Mouse (Mus musculus) hindbrain, embryonic 16.5 days (tissue): ENCODE measurements around the gene Kdm1a. TPM values are rescaled to one million over a fixed set of nuclear protein-coding genes. Genes with fewer than 3 reads are reported as not detected.

Experiments
- ATAC-seq: fragments of 200-750 bp; cut with Nextera tagmentation; 2 replicates; pipeline ENCODE4 v1.8.0; 2017; ENCODE audit warnings: moderate TSS enrichment, moderate library complexity
- H3K27ac ChIP-seq: fragments of 300-500 bp; sonication (generic); 2 replicates; pipeline ENCODE4 v1.5.1; 2014; ENCODE audit warnings: low read depth, mild to moderate bottlenecking, control low read depth, low read length, moderate library complexity
- H3K27me3 ChIP-seq: fragments of 300-500 bp; sonication (generic); replicated peaks from 2 replicates; pipeline ENCODE4 v1.6.1; 2014; ENCODE audit warnings: low read length; ENCODE audit not compliant: control insufficient read depth, insufficient read depth
- H3K36me3 ChIP-seq: fragments of 300-500 bp; sonication (generic); 2 replicates; pipeline ENCODE4 v1.6.1; 2014; ENCODE audit warnings: mild to moderate bottlenecking, low read length, moderate library complexity, mixed read lengths; ENCODE audit not compliant: control insufficient read depth, insufficient read depth
- H3K4me1 ChIP-seq: fragments of 300-500 bp; sonication (generic); 2 replicates; pipeline ENCODE4 v1.6.1; 2014; ENCODE audit warnings: low read depth, low read length; ENCODE audit not compliant: control insufficient read depth, insufficient read depth
- H3K4me2 ChIP-seq: fragments of 300-500 bp; sonication (generic); 2 replicates; pipeline ENCODE4 v1.6.1; 2014; ENCODE audit warnings: mild to moderate bottlenecking, low read length, control low read depth, moderate library complexity
- H3K4me3 ChIP-seq: fragments of 300-500 bp; sonication (generic); 2 replicates; pipeline ENCODE4 v1.5.1; 2014; ENCODE audit warnings: mild to moderate bottlenecking, low read length, control low read depth, moderate library complexity
- H3K9ac ChIP-seq: fragments of 300-500 bp; sonication (generic); 2 replicates; pipeline ENCODE4 v1.6.1; 2014; ENCODE audit warnings: low read depth, mild to moderate bottlenecking, control low read depth, low read length, moderate library complexity
- H3K9me3 ChIP-seq: fragments of 300-500 bp; sonication (generic); 2 replicates; pipeline ENCODE4 v1.6.1; 2014; ENCODE audit warnings: mild to moderate bottlenecking, low read length, moderate library complexity; ENCODE audit not compliant: control insufficient read depth
- WGBS: fragments of 180-500 bp; shearing (Covaris S2); extraction: QIAGEN DNeasy Blood & Tissue Kit; methylation state at CpG from one replicate; pipeline ENCODE4 v1.1.7; 2014; 5-methylcytosine and 5-hydroxymethylcytosine counted together
- polyA plus RNA-seq: library from polyadenylated mRNA; unstranded; fragments of >200 nt; fragmentation: Nextera tagmentation; extraction: Ambion mirVana; gene quantifications from 2 replicates; pipeline ENCODE4 v1.2.1, GENCODE M21; 2015

Kdm1a gene
- polyA plus RNA-seq, 1 experiment from 2014 or later: 31.6 TPM

GRCm38 (mm10) chr4:136521898-136522297 lies 80.6 kb downstream of the Kdm1a start:
- H3K36me3 ChIP-seq: no peaks in the 10 kb centered on the region
- H3K27ac ChIP-seq: no peak overlapping the region
- ATAC-seq: no peak
- no peak overlapping the region for H3K4me3 ChIP-seq
- no peaks in the 10 kb centered on the region for H3K27me3 ChIP-seq
- H3K9me3 ChIP-seq: no peaks in the 10 kb centered on the region
- 64% methylated on average over 5 of the region's 5 CpGs for WGBS
- H3K9ac ChIP-seq: no peak overlapping the region
- no peak overlapping the region for H3K4me2 ChIP-seq
- H3K4me1 ChIP-seq: no peaks in the 10 kb centered on the region

- Histone ChIP-seq H3K4me2 (no peak overlapping the region), H3K27ac (no peak overlapping the region), H3K9me3 (no peaks in the 10 kb centered on the region), H3K4me3 (no peak overlapping the region), H3K9ac (no peak overlapping the region), H3K27me3 (no peaks in the 10 kb centered on the region), H3K4me1 (no peaks in the 10 kb centered on the region), H3K36me3 (no peaks in the 10 kb centered on the region)
- ATAC-seq: no peak
Observed at GRCm38 (mm10) chr4:136519866-136520265, 82.7 kb downstream of the Kdm1a start.

GRCm38 (mm10) chr4:136518576-136518975 lies 83.9 kb downstream of the Kdm1a start:
- Histone ChIP-seq H3K27ac (no peak overlapping the region), H3K9me3 (no peaks in the 10 kb centered on the region), H3K4me3 (no peak overlapping the region), H3K4me2 (no peak overlapping the region), H3K36me3 (no peaks in the 10 kb centered on the region), H3K27me3 (no peaks in the 10 kb centered on the region), H3K9ac (no peak overlapping the region), H3K4me1 (no peaks in the 10 kb centered on the region)
- WGBS: 96% methylated on average over 2 of the region's 2 CpGs
- ATAC-seq: no peak

- Histone ChIP-seq H3K36me3 (no peaks in the 10 kb centered on the region), H3K9me3 (no peaks in the 10 kb centered on the region), H3K4me2 (no peak overlapping the region), H3K9ac (no peak overlapping the region), H3K27me3 (no peaks in the 10 kb centered on the region), H3K27ac (no peak overlapping the region), H3K4me3 (no peak overlapping the region), H3K4me1 (no peaks in the 10 kb centered on the region)
- 90% methylated on average over 2 of the region's 2 CpGs for WGBS
- ATAC-seq: no peak
Observed at GRCm38 (mm10) chr4:136518141-136518540, 84.4 kb downstream of the Kdm1a start.

- Histone ChIP-seq H3K9me3 (no peaks in the 10 kb centered on the region), H3K36me3 (no peaks in the 10 kb centered on the region), H3K4me1 (peaks cover 3% of the 10 kb centered on the region), H3K9ac (no peak overlapping the region), H3K4me2 (no peak overlapping the region), H3K4me3 (no peak overlapping the region), H3K27ac (no peak overlapping the region), H3K27me3 (no peaks in the 10 kb centered on the region)
- ATAC-seq: no peak
Observed at GRCm38 (mm10) chr4:136512905-136513304, 89.6 kb downstream of the Kdm1a start.

GRCm38 (mm10) chr4:136511708-136512107 lies 90.8 kb downstream of the Kdm1a start:
- H3K27ac ChIP-seq: no peak overlapping the region
- H3K4me1 ChIP-seq: peaks cover 3% of the 10 kb centered on the region
- H3K36me3 ChIP-seq: no peaks in the 10 kb centered on the region
- no peak overlapping the region for H3K4me3 ChIP-seq
- no peak for ATAC-seq
- no peak overlapping the region for H3K4me2 ChIP-seq
- no peaks in the 10 kb centered on the region for H3K27me3 ChIP-seq
- no peaks in the 10 kb centered on the region for H3K9me3 ChIP-seq
- H3K9ac ChIP-seq: no peak overlapping the region
- WGBS: 54% methylated on average over 4 of the region's 4 CpGs

- 70% methylated on average over 1 of the region's 1 CpGs for WGBS
- no peak overlapping the region for H3K27ac ChIP-seq
Observed at GRCm38 (mm10) chr4:136509857-136510256, 92.7 kb downstream of the Kdm1a start.

GRCm38 (mm10) chr4:136505426-136506215 lies 96.9 kb downstream of the Kdm1a start:
- Histone ChIP-seq H3K4me3 (no peak overlapping the region), H3K27ac (no peak overlapping the region), H3K4me1 (no peaks in the 10 kb centered on the region), H3K9ac (no peak overlapping the region), H3K27me3 (no peaks in the 10 kb centered on the region), H3K36me3 (no peaks in the 10 kb centered on the region), H3K4me2 (no peak overlapping the region), H3K9me3 (no peaks in the 10 kb centered on the region)
- WGBS: 49% methylated on average over 2 of the region's 2 CpGs
- ATAC-seq: no peak

More at GRCm38 (mm10) chr4:136509857-136510256, 92.7 kb downstream of the Kdm1a start:
- H3K9ac ChIP-seq: no peak overlapping the region
- no peak overlapping the region for H3K4me2 ChIP-seq
- no peaks in the 10 kb centered on the region for H3K9me3 ChIP-seq
- no peaks in the 10 kb centered on the region for H3K36me3 ChIP-seq
- H3K4me3 ChIP-seq: no peak overlapping the region
- no peak for ATAC-seq
- peaks cover 3% of the 10 kb centered on the region for H3K4me1 ChIP-seq
- H3K27me3 ChIP-seq: no peaks in the 10 kb centered on the region
